Mouse (Mus musculus): ENCODE measurements around the gene Ftcd. TPM values are rescaled to one million over a fixed set of nuclear protein-coding genes. Genes with fewer than 3 reads are reported as not detected.

Gene Ftcd
- total RNA-seq, 4 experiments from 2014 or later = not detected

GRCm38 (mm10) chr10:76612473-76612872 lies 37.0 kb downstream of the Ftcd start:
- no peak for DNase-seq (ENCODE audit: low spot score)

DNA sequence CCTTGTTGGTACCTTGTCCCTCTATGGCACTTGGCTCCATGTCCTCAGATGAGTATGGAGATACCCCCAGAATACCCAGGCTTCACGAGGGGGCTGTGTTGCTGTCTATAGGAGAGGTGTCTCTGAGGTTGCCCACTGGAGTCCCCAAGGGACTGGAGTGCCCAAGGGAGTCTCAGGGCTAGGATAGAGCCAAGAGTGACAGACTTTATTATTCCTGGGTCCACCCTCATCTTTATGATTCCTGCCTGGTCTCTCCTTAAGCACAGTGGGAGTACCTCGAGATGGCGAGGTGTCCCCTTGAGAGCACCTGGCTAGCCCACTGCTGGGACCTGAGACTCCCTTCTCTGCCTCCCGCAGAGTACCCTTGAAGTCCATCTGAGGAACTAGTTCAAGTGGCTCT lies 47.0 kb downstream of the Ftcd start:
- no peak for DNase-seq (ENCODE audit: low spot score)

- DNase-seq (ENCODE audit: low spot score) = peak; percentile 88
Observed at GRCm38 (mm10) chr10:76622928-76623680, 47.7 kb downstream of the Ftcd start, which contains the start of gene Col6a2. TSS of gene Col6a2 (minus strand) at chr10:76623630.

DNA sequence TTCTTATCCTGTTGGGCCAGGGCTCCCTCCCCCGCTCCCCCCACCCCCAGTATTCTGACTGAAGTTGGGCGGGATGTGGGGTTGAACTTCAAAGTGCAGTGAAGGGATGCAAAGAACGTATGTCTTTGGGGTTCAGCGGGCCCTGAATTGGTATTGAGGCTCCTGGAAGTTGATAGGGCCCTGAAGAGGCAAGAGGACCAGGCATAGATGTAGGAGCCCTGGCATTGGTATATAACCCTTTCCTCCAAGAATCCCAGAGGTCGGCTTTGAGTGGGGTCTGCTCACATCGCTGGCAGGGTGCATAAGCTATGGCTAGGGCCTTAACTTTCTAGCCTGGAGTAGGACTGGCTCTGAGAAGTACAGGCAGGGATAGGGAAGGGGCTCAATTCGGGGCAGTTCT lies 48.3 kb downstream of the Ftcd start:
- DNase-seq (ENCODE audit: low spot score) = no peak

- DNase-seq (ENCODE audit: low spot score) = no peak
Observed at GRCm38 (mm10) chr10:76624903-76625302, 49.5 kb downstream of the Ftcd start.

DNA sequence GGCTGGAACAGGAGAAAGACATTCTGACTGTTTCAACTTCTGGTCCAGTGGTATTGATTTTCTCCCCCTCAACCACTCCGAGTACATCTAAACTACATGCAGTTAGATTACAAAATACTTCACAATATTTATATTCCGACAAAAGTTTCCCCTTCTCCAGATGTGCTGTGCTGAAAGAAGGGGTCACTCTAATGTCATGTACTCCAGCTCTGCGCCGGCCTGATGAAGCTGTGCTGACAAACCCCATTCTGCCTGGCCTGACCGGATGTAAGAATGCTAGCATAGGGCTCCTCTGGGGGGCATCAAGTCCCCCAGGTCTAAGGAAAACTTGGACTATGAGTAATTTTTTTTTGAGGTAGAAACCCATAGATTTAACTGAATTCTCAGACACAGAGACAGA lies 52.3 kb downstream of the Ftcd start:
- DNase-seq (ENCODE audit: low spot score) = no peak

DNA sequence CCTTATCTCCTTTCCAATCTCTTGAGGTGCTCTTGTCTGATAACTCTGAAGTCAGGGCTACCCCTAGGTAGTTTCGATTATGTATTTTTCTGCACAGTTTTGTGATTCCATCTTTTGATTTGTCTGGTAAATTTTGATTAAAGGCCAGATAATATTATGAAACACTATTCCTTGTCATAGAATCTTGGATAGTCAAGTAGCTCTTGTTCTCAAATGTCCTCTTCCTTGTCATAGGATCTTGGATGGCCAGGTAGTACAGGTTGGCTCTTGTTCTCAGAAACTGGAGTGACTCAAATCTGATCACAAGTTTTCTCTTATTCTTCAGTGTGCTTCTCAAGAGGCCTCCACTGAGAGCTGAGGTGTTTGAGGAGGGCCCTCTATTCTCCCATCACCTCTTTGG lies 55.2 kb downstream of the Ftcd start:
- DNase-seq (ENCODE audit: low spot score) = no peak

GRCm38 (mm10) chr10:76632630-76633029 lies 57.2 kb downstream of the Ftcd start:
- no peak for DNase-seq (ENCODE audit: low spot score)

DNA sequence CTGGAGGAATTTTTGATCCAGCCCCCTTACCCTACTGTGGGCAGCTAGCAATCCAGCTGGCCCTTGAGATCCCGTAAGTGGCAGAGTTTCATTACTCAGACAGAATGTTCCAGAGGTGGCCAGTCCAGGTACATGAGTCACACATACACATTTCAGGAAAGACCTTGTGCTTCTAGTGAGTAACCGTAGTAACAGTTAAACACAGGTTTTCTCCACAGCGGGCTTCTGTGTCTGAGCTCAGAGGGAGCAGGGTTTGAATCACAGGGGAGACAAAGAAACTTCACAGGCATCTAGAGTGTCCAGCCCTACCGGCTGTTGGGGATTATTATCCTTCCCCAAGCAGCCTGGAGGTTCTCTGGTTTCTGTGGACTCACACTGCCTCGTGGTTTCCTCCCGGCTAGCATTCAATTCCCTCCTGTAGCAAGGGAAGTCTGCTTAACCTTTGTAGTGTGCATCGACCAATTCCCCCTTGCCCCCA lies 58.7 kb downstream of the Ftcd start:
- DNase-seq (ENCODE audit: low spot score) = no peak

GRCm38 (mm10) chr10:76634584-76634983 lies 59.1 kb downstream of the Ftcd start:
- no peak for DNase-seq (ENCODE audit: low spot score)

DNA sequence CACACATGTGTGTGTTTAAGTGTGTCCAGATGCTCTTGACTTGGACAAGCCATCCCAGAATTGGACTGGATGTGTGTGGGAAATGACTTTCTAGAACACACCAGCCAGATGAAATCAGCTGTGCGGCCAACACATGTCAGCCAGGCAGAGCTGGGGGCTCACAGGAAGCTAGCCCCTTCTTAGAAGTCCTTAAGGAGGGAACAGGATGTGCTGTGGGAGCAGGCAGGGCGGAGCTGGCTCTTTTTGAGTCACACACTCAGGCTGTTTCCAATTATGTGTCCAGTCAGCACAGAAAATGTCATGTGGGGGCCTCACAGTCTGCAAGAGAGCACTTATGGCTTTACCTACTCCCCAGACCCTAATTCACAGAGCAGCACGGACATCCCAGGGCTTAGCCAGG lies 60.6 kb downstream of the Ftcd start:
- DNase-seq (ENCODE audit: low spot score) = peak; percentile 60

DNA sequence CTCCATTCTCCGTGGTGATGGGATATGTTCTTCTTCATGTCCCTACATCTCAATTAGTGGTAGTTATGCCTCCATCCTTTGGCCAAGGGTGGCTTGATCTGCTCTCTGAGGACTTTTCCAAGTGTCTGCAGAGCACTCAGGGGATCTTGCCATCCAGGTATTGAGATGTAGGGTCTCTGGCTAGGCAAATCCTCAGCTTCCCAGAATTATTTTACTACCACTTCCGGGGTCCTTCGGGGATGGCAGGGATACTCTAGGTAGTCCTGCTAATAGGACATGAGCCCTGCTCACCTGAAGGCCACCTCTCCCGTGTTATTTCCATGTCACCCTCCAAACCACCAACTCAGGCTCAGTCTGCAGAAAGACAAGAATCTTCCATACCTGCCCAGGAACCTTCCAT lies 61.2 kb downstream of the Ftcd start:
- DNase-seq (ENCODE audit: low spot score) = no peak

Other genes starting within 250 kb of the Ftcd start
- 1 to 10 TPM; 7.6 to 9.2 (median 8.4) TPM for gene Dip2a, start 230.4 kb upstream of the Ftcd start, total RNA-seq (2022)
- gene AC141477.1, start 135.2 kb upstream of the Ftcd start, total RNA-seq (2022) = 1 to 10 TPM in 1 of 4 experiments, not detected in 3; 3.1 TPM
- gene Pcnt, start 132.9 kb upstream of the Ftcd start, total RNA-seq (2022) = 10 to 100 TPM; 46.5 to 61.5 (median 54.6) TPM
- gene 2610028H24Rik, start 126.6 kb upstream of the Ftcd start, total RNA-seq (2022) = under 1 TPM in 3 of 4 experiments, not detected in 1; 0.22 to 0.49 (median 0.25) TPM
- 10 to 100 TPM; 23.8 to 28.8 (median 25.4) TPM for gene Mcm3ap, start 106.7 kb upstream of the Ftcd start, total RNA-seq (2022)
- 1 to 10 TPM; 2.9 to 4.0 (median 3.7) TPM for gene Ybey, start 106.5 kb upstream of the Ftcd start, total RNA-seq (2022)
- gene Lss, start 44.1 kb upstream of the Ftcd start, total RNA-seq (2022) = 1 to 10 TPM; 4.9 to 9.2 (median 7.7) TPM
- not detected for gene Spatc1l, start 13.4 kb upstream of the Ftcd start, total RNA-seq (2022)
- 10 to 100 TPM; 27.7 to 45.4 (median 40.4) TPM for gene Col6a2, start 48.0 kb downstream of the Ftcd start, total RNA-seq (2022)
- 10 to 100 TPM; 23.3 to 31.8 (median 29.8) TPM for gene Col6a1, start 150.5 kb downstream of the Ftcd start, total RNA-seq (2022)